Mouse (Mus musculus): ENCODE measurements around the gene Gm6034.
"Not testable (repeated sequence)": the region's sequence is repeated elsewhere in the genome, so short reads cannot be mapped to it uniquely, and the experiment has no call there.

Gene Gm6034

GRCm38 (mm10) chr17:36022922-36023321 is 19.8 kb upstream of the Gm6034 start:
- no peak for DNase-seq (ENCODE audit: low read depth, low spot score)

GRCm38 (mm10) chr17:36023710-36024654 is 18.8 kb upstream of the Gm6034 start:
- peak; percentile 69 for DNase-seq (ENCODE audit: low read depth, low spot score)

- no peak for DNase-seq (ENCODE audit: low read depth, low spot score)
Observed at GRCm38 (mm10) chr17:36025197-36025596, 17.6 kb upstream of the Gm6034 start.

GRCm38 (mm10) chr17:36025901-36026300 is 16.9 kb upstream of the Gm6034 start:
- peak; percentile 59 for DNase-seq (ENCODE audit: low read depth, low spot score)

GRCm38 (mm10) chr17:36027663-36028062 is 15.1 kb upstream of the Gm6034 start:
- no peak for DNase-seq (ENCODE audit: low read depth, low spot score)

GRCm38 (mm10) chr17:36028879-36029619 is 13.7 kb upstream of the Gm6034 start:
- DNase-seq (ENCODE audit: low read depth, low spot score) = no peak

GRCm38 (mm10) chr17:36030046-36030702 is 12.6 kb upstream of the Gm6034 start:
- DNase-seq (ENCODE audit: low read depth, low spot score) = not testable (repeated sequence)

- not testable (repeated sequence) for DNase-seq (ENCODE audit: low read depth, low spot score)
Observed at GRCm38 (mm10) chr17:36030703-36031582, 11.8 kb upstream of the Gm6034 start.

- peak; percentile 48 for DNase-seq (ENCODE audit: low read depth, low spot score)
Observed at GRCm38 (mm10) chr17:36031583-36032331, 11.0 kb upstream of the Gm6034 start.

GRCm38 (mm10) chr17:36032351-36032875 is 10.3 kb upstream of the Gm6034 start, which contains the start of gene H2-T23:
H2-T23 (minus strand) TSS chr17:36032855.
- DNase-seq (ENCODE audit: low read depth, low spot score) = peak; percentile 73

- DNase-seq (ENCODE audit: low read depth, low spot score) = not testable (repeated sequence)
Observed at GRCm38 (mm10) chr17:36034524-36034923, 8.2 kb upstream of the Gm6034 start.

- DNase-seq (ENCODE audit: low read depth, low spot score) = peak; percentile 78
Observed at GRCm38 (mm10) chr17:36035010-36035638, 7.6 kb upstream of the Gm6034 start.

- not testable (repeated sequence) for DNase-seq (ENCODE audit: low read depth, low spot score)
Observed at GRCm38 (mm10) chr17:36036126-36036525, 6.6 kb upstream of the Gm6034 start.

GRCm38 (mm10) chr17:36040604-36041003 is 2.2 kb upstream of the Gm6034 start:
- not testable (repeated sequence) for DNase-seq (ENCODE audit: low read depth, low spot score)

- DNase-seq (ENCODE audit: low read depth, low spot score) = not testable (repeated sequence)
Observed at GRCm38 (mm10) chr17:36042055-36042454, 706 bp upstream of the Gm6034 start.

GRCm38 (mm10) chr17:36043286-36043685 is 525 bp downstream of the Gm6034 start:
- DNase-seq (ENCODE audit: low read depth, low spot score) = no peak

GRCm38 (mm10) chr17:36057927-36058326 is 15.2 kb downstream of the Gm6034 start:
- not testable (repeated sequence) for DNase-seq (ENCODE audit: low read depth, low spot score)

- not testable (repeated sequence) for DNase-seq (ENCODE audit: low read depth, low spot score)
Observed at GRCm38 (mm10) chr17:36058362-36058761, 15.6 kb downstream of the Gm6034 start, which contains the start of gene Gm11127. Gm11127 (minus strand) TSS chr17:36058371.

- peak; percentile 93 for DNase-seq (ENCODE audit: low read depth, low spot score)
Observed at GRCm38 (mm10) chr17:36060829-36061228, 18.1 kb downstream of the Gm6034 start.
